Mouse (Mus musculus) bone marrow, adult 2 months (tissue): ENCODE data around the gene Iqcg. TPM values are rescaled to one million over a fixed set of nuclear protein-coding genes. Genes with fewer than 3 reads are reported as not detected.
A peak's percentile ranks its signal among the peaks of the same experiment; 100 is the strongest.
"Not testable (repeated sequence)": the region's sequence is repeated elsewhere in the genome, so short reads cannot be mapped to it uniquely, and the experiment has no call there.

Source experiments
- H3K27ac ChIP-seq: fragments of 200-500 bp; 2 replicates; pipeline ENCODE4 v1.5.1; 2012; ENCODE audit warnings: low read depth, mild to moderate bottlenecking, control low read depth, inconsistent platforms, low read length; ENCODE audit not compliant: control insufficient read depth, poor library complexity, insufficient read depth
- H3K4me1 ChIP-seq: fragments of 200-500 bp; 2 replicates; pipeline ENCODE4 v1.6.1; 2011; ENCODE audit warnings: low read length; ENCODE audit not compliant: control insufficient read depth, insufficient read depth
- H3K4me3 ChIP-seq: fragments of 200-500 bp; replicated peaks from 2 replicates; pipeline ENCODE3; 2011; ENCODE audit warnings: mild to moderate bottlenecking, low read depth, low read length, control low read depth; ENCODE audit not compliant: control insufficient read depth
- CTCF ChIP-seq: fragments of 200-500 bp; IDR thresholded peaks from 2 replicates; pipeline ENCODE4 v1.5.1; 2011; ENCODE audit warnings: low read length, control low read depth; ENCODE audit not compliant: control insufficient read depth, insufficient read depth
- POLR2A ChIP-seq: fragments of 200-500 bp; IDR thresholded peaks from 2 replicates; pipeline ENCODE4 v1.6.1; 2011; ENCODE audit warnings: low read depth, mild to moderate bottlenecking, control low read depth, low read length, borderline replicate concordance; ENCODE audit not compliant: control insufficient read depth
- WGBS: fragments of 180-500 bp; shearing (Covaris S2); methylation state at CpG from one replicate; pipeline ENCODE4 v1.1.7; 2018; 5-methylcytosine and 5-hydroxymethylcytosine counted together
- polyA plus RNA-seq: library from polyadenylated mRNA; stranded (reverse); fragments of >200 nt; gene quantifications from 2 replicates; pipeline ENCODE4 v1.2.4, GENCODE M21; 2011; ENCODE audit warnings: low replicate concordance; ENCODE audit not compliant: missing spikeins, insufficient read depth, insufficient read length

Gene Iqcg
- polyA plus RNA-seq, 1 experiment: 1.8 TPM

- WGBS: 90% methylated on average over 1 of the region's 1 CpGs
- Histone ChIP-seq H3K27ac (no peak overlapping the region), H3K4me1 (peaks cover 3% of the 10 kb centered on the region; the same call in 1 of the 2 replicates), H3K4me3 (no peak overlapping the region)
- TF ChIP-seq CTCF (no peak), POLR2A (no peak)
These were observed 3.5 kb upstream of the Iqcg start for GRCm38 (mm10) chr16:33059471-33059870.

- not testable (repeated sequence) for H3K4me1 ChIP-seq, H3K4me3 ChIP-seq, H3K27ac ChIP-seq
- 89% methylated on average over 9 of the region's 9 CpGs for WGBS
These were observed 2.6 kb upstream of the Iqcg start for GRCm38 (mm10) chr16:33058656-33059055.

GRCm38 (mm10) chr16:33058033-33058432 is 2.0 kb upstream of the Iqcg start:
- 94% methylated on average over 16 of the region's 16 CpGs for WGBS
- Histone ChIP-seq H3K4me3 (peak overlapping the region; percentile 12), H3K27ac (no peak overlapping the region), H3K4me1 (peaks cover 2% of the 10 kb centered on the region; the same call in 1 of the 2 replicates)
- TF ChIP-seq CTCF (no peak), POLR2A (no peak)

- peak overlapping the region; percentile 96 for H3K4me3 ChIP-seq
- H3K27ac ChIP-seq: peak overlapping the region; percentile 89
- TF ChIP-seq CTCF: no peak
- TF ChIP-seq POLR2A: no peak
- under 1% methylated on average over 24 of the region's 24 CpGs for WGBS
- peaks cover 2% of the 10 kb centered on the region; the same call in 1 of the 2 replicates for H3K4me1 ChIP-seq
These were observed 768 bp upstream of the Iqcg start for GRCm38 (mm10) chr16:33056786-33057185.

GRCm38 (mm10) chr16:33055655-33056054 is 363 bp downstream of the Iqcg start:
- peaks cover 2% of the 10 kb centered on the region; the same call in 1 of the 2 replicates for H3K4me1 ChIP-seq
- no peak for TF ChIP-seq CTCF
- no peak for TF ChIP-seq POLR2A
- H3K4me3 ChIP-seq: peak overlapping the region; percentile 21
- 17% methylated on average over 10 of the region's 10 CpGs for WGBS
- H3K27ac ChIP-seq: no peak overlapping the region

GRCm38 (mm10) chr16:33054927-33055326 is 1.1 kb downstream of the Iqcg start:
- not testable (repeated sequence) for H3K27ac ChIP-seq, H3K4me3 ChIP-seq, H3K4me1 ChIP-seq
- 57% methylated on average over 2 of the region's 2 CpGs for WGBS

- TF ChIP-seq POLR2A (no peak), CTCF (no peak)
- Histone ChIP-seq H3K27ac (no peak overlapping the region), H3K4me3 (no peak overlapping the region), H3K4me1 (peaks cover 1% of the 10 kb centered on the region; the same call in 1 of the 2 replicates)
- WGBS: 65% methylated on average over 5 of the region's 5 CpGs
These were observed 2.9 kb downstream of the Iqcg start for GRCm38 (mm10) chr16:33053141-33053540.

GRCm38 (mm10) chr16:33049809-33050208 is 6.2 kb downstream of the Iqcg start:
- Histone ChIP-seq H3K4me1 (no peaks in the 10 kb centered on the region), H3K27ac (no peak overlapping the region), H3K4me3 (no peak overlapping the region)
- TF ChIP-seq POLR2A (no peak), CTCF (no peak)
- WGBS: 60% methylated on average over 16 of the region's 16 CpGs

- H3K27ac ChIP-seq: no peak overlapping the region
- no peak for TF ChIP-seq CTCF
- TF ChIP-seq POLR2A: no peak
- no peaks in the 10 kb centered on the region for H3K4me1 ChIP-seq
- 80% methylated on average over 2 of the region's 2 CpGs for WGBS
- no peak overlapping the region for H3K4me3 ChIP-seq
These were observed 7.3 kb downstream of the Iqcg start for GRCm38 (mm10) chr16:33048686-33049085.

- 77% methylated on average over 1 of the region's 1 CpGs for WGBS
- H3K27ac ChIP-seq: no peak overlapping the region
- TF ChIP-seq POLR2A (no peak), CTCF (no peak)
- no peak overlapping the region for H3K4me3 ChIP-seq
- peaks cover 2% of the 10 kb centered on the region; the same call in 1 of the 2 replicates for H3K4me1 ChIP-seq
These were observed 8.0 kb downstream of the Iqcg start for GRCm38 (mm10) chr16:33048004-33048403.
